In genomic region chr14:121904754-121905153, GRCm38 (mm10) we compare ENCODE assay signal across 19 mouse cellular contexts. TPM values are rescaled to one million over a fixed set of nuclear protein-coding genes. Genes with fewer than 3 reads are reported as not detected.
"Had no signal": no experiment of that assay in that cellular context is flagged by ENCODE, and none has a peak within 500 bp of the region (broad histone marks: within the 10 kb centered on the region; RNA-seq: fewer than 3 reads in every experiment).

No protein-coding gene starts in this region.

- H3K9me3 ChIP-seq: intestine, embryonic 15.5 days; kidney, embryonic 15.5 days; limb, embryonic 10.5 days; midbrain, embryonic 12.5 days; neural tube, embryonic 15.5 days had no signal

- H3K27ac ChIP-seq: intestine, embryonic 15.5 days; kidney, embryonic 15.5 days; left cerebral cortex, adult 2 months; limb, embryonic 10.5 days; liver, embryonic 14.5 days; midbrain, embryonic 12.5 days; neural tube, embryonic 15.5 days had no signal

- H3K36me3 ChIP-seq: intestine, embryonic 15.5 days had no signal

- H3K27me3 ChIP-seq: intestine, embryonic 15.5 days; kidney, embryonic 15.5 days; midbrain, embryonic 12.5 days; neural tube, embryonic 15.5 days had no signal

- H3K9ac ChIP-seq: intestine, embryonic 15.5 days; kidney, embryonic 15.5 days; liver, embryonic 14.5 days; midbrain, embryonic 12.5 days; neural tube, embryonic 15.5 days had no signal

- H3K4me1 ChIP-seq: intestine, embryonic 15.5 days; kidney, embryonic 15.5 days; midbrain, embryonic 12.5 days; neural tube, embryonic 15.5 days had no signal

- H3K4me3 ChIP-seq: intestine, embryonic 15.5 days; kidney, embryonic 15.5 days; left cerebral cortex, adult 2 months; limb, embryonic 10.5 days; midbrain, embryonic 12.5 days; neural tube, embryonic 15.5 days had no signal

- ATAC-seq: intestine, embryonic 15.5 days had no signal

- DNase-seq: kidney, adult 2 months; kidney, postnatal 14 days; lung, postnatal 36 days; right cerebral cortex, adult 18-20 months; right cerebral cortex, postnatal 25 days; thymus, adult 18-20 months; thymus, postnatal 25 days had no signal

- H3K4me2 ChIP-seq: intestine, embryonic 15.5 days; kidney, embryonic 15.5 days; midbrain, embryonic 12.5 days; neural tube, embryonic 15.5 days had no signal

RNA-seq across cellular contexts. Expression of gene Gpr18, which starts 10.8 kb away (rescaled TPM):
- total RNA-seq: layer of hippocampus, adult 8-10 months; layer of hippocampus, postnatal 25 days; left cerebral cortex, adult 2 months; left cerebral cortex, postnatal 14 days; midbrain, postnatal 0 days had no signal
- polyA plus RNA-seq: limb, embryonic 14.5 days; neural tube, embryonic 15.5 days had no signal
